Mouse (Mus musculus) layer of hippocampus, adult 9-10 months (tissue): Measurements from ENCODE around the gene Mfsd14a.

Experiments used
- DNase-seq: peaks from one replicate; pipeline ENCODE4 v3.0.0; 2022; ENCODE audit warnings: low spot score

Mfsd14a gene

DNA sequence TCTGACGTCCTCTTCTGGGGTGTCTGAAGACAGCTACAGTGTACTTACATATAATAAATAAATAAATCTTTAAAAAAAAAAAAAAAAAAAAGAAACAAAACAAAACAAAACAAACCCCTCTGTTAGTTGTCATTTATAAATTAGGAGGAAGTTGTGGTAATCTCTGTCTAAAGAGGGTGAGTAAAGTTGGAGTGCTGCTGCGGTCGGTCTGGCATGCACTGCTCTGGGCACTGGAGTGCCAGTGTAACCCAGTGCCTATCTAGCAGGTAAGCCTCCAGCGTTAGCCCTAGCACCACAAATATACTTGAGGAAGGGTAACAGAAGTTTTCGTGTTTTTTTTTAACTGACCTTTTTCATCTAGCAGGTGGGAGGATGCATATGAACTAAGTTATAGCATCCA, 61.5 kb downstream of the Mfsd14a start:
- no peak for DNase-seq

DNA sequence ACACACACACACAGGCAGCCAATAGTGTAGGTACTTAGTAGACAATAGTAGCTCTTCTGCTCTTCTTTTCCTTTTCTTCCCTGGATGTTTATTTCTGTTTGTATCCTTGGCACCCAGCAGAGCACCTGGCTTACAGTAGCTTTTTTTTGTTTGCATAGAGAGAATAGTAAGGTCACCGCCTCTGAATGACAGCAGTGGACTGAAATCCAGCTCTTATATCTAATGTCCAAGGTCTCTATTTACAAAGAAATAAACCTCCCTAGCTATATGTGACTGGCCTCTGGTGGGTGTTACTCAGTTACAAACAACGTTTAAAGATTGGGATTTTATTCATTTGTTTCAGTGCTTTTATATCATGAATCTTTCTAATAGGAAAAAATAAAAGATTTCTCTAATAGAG, 62.8 kb downstream of the Mfsd14a start:
- DNase-seq: no peak

DNA sequence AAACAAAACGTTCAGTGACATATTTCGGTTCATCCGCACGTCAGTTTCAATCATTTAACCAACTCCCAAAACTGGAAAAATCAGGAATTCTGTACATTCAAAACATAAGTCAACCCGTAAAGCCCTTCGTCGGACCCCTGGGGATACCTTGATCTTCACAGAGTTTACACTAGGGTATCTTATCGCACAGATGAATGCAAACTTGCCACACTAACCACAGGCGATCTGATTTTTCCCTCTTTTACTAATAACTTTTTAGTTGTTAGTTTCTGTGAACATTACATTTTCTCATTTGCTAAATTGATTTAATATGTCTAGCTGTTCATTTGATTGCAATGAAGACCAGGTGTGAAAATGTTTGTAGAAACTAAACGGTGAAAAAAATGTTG, 66.9 kb downstream of the Mfsd14a start:
- no peak for DNase-seq

DNA sequence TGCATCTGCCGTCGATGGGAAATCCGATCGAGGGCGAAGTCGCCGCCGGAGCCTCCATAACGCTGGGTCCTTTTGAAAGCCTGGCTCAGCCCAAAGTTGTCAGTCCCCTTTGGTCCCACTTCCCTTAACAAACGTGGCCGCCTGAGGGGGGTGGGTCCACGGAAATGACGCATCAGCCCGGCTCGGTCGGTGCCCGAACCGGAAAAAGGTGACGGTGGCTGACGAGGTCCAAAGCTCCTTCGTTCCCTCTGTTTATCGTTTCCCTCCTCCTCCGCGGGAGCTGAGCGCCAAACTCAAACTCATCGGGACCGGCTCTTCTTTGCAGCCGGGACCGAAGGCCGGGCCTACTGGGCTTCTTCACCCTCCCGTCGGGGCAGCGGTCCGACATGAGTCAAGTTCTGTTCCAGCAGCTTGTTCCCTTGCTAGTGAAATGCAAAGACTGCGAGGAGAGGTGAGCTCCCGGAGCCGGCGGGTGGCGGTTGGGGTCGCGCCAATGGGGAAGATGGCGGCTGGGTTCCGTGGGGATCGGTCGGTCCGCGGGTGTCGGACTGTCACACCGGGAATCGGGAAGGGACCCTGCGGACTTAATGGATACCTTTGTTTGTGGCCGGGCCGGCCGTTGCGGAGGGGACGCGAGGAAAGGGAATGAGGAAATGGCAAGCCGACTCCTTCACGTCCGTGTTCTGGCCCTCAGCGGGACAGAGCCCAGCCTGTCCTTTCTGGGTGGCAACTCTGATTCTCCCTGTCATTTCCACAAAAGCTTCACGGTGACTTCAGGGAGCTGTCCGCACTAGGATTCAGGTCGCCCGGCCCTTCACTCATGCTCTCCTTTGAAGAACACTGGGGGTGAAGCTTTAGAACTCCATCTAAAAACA, 67.5 kb downstream of the Mfsd14a start, which contains the start of gene Sass6:
TSS of gene Sass6 (plus strand) at position 255 of the 875 bp plus-strand sequence.
- DNase-seq: peak; percentile 93

DNA sequence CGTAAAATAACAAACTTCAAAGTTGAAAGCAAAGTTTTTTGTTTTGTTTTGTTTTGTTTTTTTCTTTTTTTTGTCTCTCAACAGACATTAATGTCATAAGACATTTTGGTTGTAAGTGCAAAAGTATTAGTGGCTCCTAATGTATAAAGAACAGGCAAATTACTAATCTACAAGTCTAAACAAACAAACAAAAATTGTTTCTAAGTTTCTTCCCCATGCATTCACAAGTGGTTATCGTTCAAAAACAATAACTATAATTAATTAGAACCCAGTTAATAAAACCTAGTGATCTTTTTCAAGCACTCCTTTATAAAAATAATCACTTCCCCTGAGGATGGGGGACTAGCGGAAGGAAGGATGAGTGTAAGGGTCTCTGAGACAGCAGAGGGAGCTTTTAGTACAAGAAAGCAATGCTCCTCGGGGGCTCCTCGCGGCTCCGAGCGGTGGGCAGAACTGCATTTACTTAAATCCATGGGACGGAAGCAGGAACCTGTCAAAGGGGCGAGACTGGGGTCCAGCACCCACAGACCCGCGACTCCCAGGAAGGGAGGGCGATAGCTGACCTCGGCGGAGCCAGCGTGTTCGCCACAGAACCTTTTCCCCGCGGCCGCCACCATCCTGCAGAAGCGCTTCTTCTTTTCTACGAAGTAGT, 68.3 kb downstream of the Mfsd14a start:
- no peak for DNase-seq

DNA sequence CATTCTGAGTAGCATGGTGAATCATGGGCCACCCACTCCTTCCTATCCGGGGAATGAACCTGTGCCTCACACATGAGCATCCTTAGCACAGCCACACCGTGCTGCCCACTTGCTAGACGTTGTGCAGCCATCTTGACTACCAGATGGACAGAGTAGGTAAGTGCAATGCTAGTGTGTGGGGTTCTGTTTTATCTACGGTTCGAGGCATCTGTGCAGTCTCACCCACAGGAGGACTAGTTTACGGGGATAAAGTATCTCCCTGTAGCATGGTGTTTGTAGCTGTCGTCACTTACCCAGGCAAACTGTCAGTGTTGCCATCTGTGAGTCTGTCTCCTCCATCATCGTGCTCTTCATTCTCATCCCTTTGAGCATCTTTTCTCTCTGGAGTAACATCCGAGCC, 80.3 kb downstream of the Mfsd14a start:
- DNase-seq: no peak
